Mouse (Mus musculus) heart, postnatal 10 days (tissue): ENCODE measurements around the gene Dscam. TPM values are rescaled to one million over a fixed set of nuclear protein-coding genes. Genes with fewer than 3 reads are reported as not detected.
A peak's percentile ranks its signal among the peaks of the same experiment; 100 is the strongest.

Experiments used
- DNase-seq, 2 experiments: peaks; one replicate each; pipeline ENCODE4 v3.0.0; 2021
- intact Hi-C: fragments of 180-260 bp; cut with DNase I; formaldehyde crosslinking; loops from one replicate; pipeline ENCODE4 v1.15.1; 2025
- total RNA-seq, 2 experiments: library from RNA; stranded (reverse); gene quantifications; 2 replicates each; pipeline ENCODE4 v1.2.3; 2021

Gene Dscam
- total RNA-seq: not detected

GRCm38 (mm10) chr16:97170513-97171081 is at the start of gene Dscam:
Dscam (minus strand) TSS chr16:97170752.
- DNase-seq: peak; percentile 3 to 6
- intact Hi-C loops: no loop called here

- DNase-seq: no peak
- intact Hi-C loops: no loop called here
Measured at GRCm38 (mm10) chr16:97219381-97219780, 48.8 kb upstream of the Dscam start.

DNA sequence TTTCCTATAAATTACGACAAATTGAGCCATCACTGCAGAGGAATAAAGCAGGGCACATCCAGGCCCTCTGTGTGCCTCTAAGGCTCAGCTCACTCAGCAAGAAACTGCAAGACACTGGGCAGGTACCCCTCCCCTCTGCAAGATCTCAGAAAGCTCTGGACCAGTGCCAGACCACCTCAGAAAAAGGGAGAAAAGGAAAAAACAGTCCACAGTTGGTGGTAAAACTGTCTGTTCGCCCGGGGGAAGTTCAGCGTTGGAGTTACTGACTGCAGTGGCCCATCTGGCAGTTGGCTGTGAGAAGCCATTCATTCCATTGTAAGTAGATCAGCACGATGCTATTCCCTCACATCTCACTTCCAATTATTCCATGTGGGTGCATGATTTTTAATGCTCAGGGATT is 39.4 kb upstream of the Dscam start:
- DNase-seq: peak; percentile 7 to 15
- intact Hi-C loops: no loop called here

DNA sequence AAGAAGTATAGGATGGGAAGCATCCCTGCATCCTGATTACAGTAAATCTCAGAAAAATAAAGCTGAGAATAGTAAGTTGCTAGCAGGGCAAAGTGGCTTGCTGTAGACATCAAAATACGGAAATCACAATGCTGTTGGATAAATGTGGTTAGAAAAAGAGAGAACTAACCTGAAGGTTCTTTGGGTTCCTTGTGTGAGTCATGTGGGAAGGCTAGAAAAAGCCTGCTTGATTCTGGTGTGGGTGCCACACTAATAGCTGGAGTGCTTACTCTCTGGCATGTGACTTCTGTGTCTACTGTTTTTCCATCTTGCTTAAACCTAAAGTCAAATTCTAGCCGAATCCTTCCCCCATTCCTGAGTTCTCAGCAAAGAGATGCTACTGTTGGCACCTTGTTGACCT is 37.7 kb upstream of the Dscam start:
- intact Hi-C loops: no loop called here
- no peak for DNase-seq

GRCm38 (mm10) chr16:97204090-97204489 is 33.5 kb upstream of the Dscam start:
- intact Hi-C loops: no loop called here
- no peak for DNase-seq

- DNase-seq: no peak
- intact Hi-C loops: no loop called here
Measured at GRCm38 (mm10) chr16:97203554-97203953, 33.0 kb upstream of the Dscam start.

- intact Hi-C loops: no loop called here
Measured at GRCm38 (mm10) chr16:97194630-97195029, 24.1 kb upstream of the Dscam start.

DNA sequence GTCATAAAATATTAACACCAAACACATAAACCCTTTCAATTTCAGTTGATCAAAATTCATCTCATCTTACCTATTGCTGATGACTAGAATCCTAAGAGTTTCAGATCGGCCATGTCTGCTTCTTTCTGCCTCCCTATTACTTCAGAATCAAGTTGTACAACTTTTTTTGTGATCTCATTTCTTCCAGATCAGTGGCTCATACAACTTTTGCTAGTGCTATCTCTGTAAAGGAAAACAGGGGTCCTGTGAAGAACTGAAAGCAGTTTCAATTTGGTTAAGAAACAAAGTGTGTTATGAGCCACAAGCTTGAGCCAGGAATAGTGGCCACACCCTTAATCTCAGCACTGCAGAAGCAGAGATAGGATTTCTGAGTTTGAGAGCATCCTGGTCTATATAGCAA is 23.6 kb upstream of the Dscam start:
- intact Hi-C loops: no loop called here
- DNase-seq: no peak

More at GRCm38 (mm10) chr16:97194630-97195029, 24.1 kb upstream of the Dscam start:
- DNase-seq: no peak

DNA sequence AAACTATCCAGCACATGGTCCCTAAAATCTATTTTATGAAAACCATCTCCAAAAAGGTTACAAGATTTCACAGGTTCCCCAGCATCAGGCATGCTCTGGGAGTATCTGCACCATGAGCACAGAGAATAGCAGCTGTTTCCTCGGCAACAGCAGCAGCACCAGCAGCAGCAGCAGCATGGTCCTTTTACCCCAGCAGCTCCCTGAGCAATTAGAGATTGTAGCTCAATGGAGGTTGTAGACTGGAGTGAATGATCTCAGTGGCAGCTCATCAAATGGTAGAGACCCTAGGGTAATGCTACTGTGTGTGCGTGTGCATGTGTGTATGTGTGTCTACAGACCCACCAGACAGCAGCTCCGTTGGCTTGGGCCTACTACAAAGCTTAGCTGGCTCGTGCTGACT is 21.7 kb upstream of the Dscam start:
- no peak for DNase-seq
- intact Hi-C loops: no loop called here

DNA sequence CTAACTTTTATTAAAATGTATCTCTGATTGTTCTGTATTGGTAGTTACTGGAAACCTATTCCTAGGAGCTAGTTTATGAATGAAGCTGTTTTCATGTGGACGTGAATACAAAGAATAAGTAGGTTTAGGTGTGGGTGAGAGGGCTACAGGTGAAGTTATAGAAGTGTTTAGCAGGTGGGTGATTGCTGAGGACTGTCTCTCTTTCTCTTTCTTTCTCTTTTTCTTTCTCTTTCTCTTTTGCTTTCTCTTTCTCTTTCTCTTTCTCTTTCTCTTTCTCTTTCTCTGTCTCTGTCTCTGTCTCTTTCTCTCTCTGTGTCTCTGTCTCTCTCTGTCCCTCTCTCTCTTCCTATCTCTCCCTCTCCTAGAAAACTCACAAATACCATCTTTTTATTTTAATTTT is 20.1 kb upstream of the Dscam start:
- intact Hi-C loops: no loop called here

GRCm38 (mm10) chr16:97171500-97171899 is 948 bp upstream of the Dscam start:
- intact Hi-C loops: no loop called here
- DNase-seq: no peak

More for the DNA sequence above, 20.1 kb upstream of the Dscam start:
- no peak for DNase-seq

DNA sequence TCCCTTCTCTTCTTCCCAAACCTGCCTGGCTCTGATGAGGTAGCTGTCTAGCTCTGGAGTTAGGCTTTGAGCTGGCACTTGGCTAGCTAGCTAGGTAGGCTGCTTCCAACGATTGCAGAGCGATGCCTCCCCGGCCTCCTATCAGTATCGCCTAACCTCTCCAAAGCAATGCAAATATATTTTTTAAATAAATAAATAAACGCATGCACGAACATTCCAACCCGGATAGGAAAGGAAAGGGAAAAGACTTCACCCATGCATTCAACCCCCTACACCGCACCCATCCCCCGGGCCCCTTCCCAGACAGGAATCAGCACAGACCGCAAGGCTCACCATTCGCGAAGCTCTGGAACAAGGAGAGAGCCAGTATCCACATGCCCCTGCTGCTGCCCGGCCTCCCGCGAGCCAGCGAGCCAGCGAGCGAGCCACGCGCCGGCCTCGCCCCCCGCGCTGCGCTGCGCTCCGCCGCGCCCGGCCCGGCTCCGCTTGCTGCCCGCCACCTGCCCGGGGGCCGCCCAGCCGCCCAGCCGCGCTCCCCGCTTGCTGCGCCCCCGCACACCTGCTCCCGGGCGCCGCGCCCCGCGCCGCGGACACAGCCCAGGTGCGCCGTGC is 545 bp downstream of the Dscam start:
- no peak for DNase-seq
- intact Hi-C loops: loop anchor here (5.0 kb wide), 1 partner anchor 273 kb away; no protein-coding TSS in a partner anchor

DNA sequence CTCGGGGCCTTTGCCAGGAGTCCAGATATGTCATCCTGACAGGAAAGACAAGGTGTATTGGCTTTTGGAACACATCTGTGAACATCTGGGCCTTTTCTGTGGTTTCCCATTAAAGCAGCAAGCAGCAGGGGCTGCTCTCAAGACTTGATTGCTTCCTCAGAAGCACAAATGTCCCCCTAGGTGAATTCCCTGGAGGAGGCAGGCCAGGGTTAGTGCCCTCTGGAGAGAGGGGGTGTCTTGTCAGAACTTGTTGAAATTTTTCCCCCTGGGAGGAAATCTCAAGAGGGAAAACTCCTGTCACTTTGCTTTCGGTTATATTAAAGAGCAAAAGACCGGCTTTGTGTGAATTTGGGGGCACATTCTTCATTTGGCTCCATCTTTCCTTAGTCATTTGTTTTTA is 1.9 kb downstream of the Dscam start:
- intact Hi-C loops: loop anchor here (5.0 kb wide), 1 partner anchor 271 kb away; no protein-coding TSS in a partner anchor
- DNase-seq: no peak

GRCm38 (mm10) chr16:97168030-97168429 is 2.5 kb downstream of the Dscam start:
- DNase-seq: no peak
- intact Hi-C loops: loop anchor here (5.0 kb wide), 1 partner anchor 271 kb away; no protein-coding TSS in a partner anchor

DNA sequence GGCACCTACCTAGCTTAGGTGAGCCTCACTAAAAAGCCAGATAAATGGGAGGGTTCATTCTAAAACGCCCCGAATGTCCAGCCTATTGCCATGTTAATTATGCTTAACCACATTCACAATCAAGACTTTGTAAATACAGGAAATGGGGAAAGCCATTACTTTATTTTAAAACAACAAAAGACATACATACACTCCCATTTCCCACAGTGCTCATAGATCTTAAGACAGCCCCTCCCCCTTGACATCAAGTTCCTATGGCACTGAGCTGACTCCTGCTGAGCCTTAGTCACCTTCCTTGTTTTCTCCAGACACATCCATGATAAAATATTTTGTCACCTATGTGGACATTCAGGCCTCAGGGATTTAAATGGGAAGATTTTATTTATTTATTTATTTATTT is 4.4 kb downstream of the Dscam start:
- intact Hi-C loops: loop anchor here (5.0 kb wide), 1 partner anchor 269 kb away; no protein-coding TSS in a partner anchor
- DNase-seq: no peak

- intact Hi-C loops: loop anchor here (5.0 kb wide), 1 partner anchor 268 kb away; no protein-coding TSS in a partner anchor
- DNase-seq: peak; percentile 56 to 62
Measured at GRCm38 (mm10) chr16:97165444-97166121, 5.0 kb downstream of the Dscam start.

GRCm38 (mm10) chr16:97158279-97158678 is 12.3 kb downstream of the Dscam start:
- intact Hi-C loops: no loop called here
- no peak for DNase-seq

DNA sequence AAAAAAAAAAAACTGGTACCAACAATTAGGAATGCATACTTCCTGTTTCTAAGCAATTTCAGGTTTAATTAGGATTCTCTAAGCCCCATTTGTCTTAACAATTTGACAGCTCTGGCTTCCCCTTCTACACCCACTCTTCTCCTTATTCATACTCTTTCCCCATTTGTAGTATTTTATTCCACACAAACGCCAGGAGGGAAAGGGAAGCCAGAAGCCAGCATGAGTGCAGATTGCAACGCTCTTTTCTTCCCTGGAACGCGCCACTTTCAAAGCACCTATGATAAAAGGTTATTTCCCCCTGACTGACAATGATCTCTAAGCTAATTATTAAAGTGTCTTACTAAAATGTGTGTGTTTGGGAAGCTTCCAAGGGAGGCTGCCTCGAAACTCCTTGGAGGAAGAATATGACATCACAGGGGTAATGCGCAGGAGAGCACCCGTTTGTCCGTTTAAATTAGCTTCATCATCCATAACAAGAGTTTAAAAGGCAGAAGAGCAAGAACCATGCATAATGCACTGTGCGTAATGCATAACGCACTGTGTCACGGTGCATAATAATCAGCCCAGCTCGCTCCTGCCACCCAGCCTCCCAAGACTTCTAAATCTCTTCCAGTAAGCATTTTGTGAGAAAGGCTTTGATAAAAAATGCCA is 25.9 kb downstream of the Dscam start:
- intact Hi-C loops: no loop called here
- no peak for DNase-seq

- intact Hi-C loops: no loop called here
- no peak for DNase-seq
Measured at GRCm38 (mm10) chr16:97141943-97142342, 28.6 kb downstream of the Dscam start.

DNA sequence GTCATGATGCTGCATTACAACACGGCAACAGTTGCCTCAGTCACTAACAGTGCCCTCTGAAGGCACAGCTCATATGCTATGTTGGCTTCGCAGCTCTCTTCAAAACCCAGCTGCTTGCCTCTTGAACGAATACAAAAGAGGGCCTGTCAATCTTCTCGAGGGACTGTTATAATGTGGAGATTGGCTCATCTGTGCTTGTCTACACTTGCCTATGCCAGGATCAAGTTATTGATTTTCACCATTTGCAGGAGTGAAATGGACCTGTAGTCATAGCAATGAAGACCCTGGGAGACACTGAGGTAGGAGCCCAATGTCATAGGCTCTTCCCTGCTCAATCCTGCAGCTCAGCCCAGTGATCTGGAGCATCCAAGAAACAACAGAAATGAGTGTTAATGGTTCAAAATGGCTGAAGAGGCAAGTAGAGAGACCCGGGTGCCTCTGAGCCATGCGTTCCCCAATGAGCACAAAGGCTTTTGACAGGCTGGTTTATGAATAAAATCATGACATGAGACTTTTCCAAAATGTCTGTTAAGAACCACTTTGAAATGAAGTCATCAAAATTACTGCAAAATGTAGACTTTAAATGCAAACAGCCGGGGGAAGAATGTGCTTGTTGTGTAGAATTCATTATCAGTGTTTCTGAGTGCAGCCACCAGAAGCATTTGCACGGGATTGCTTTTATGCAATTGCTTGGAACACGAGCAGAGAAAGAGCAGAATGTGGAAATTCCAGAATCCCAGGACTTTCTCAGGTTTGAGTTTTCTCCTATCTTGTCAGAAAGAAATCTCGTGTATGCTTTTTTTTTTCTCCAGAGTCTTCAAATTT is 35.3 kb downstream of the Dscam start:
- intact Hi-C loops: no loop called here

More for the DNA sequence above, 35.3 kb downstream of the Dscam start:
- no peak for DNase-seq
